Mouse (Mus musculus) testis, adult 2 months (tissue): ENCODE measurements around the gene Dusp5. TPM values are rescaled to one million over a fixed set of nuclear protein-coding genes. Genes with fewer than 3 reads are reported as not detected.

ENCODE experiments used
- H3K27ac ChIP-seq: fragments of 200-500 bp; 2 replicates; pipeline ENCODE4 v1.5.1; 2012; ENCODE audit warnings: low read depth, low read length; ENCODE audit not compliant: control insufficient read depth, insufficient read depth
- H3K27me3 ChIP-seq: fragments of 200-500 bp; 2 replicates; pipeline ENCODE4 v1.6.1; 2012; ENCODE audit warnings: mild to moderate bottlenecking, low read length, moderate library complexity; ENCODE audit not compliant: control insufficient read depth, insufficient read depth
- H3K36me3 ChIP-seq: fragments of 200-500 bp; 2 replicates; pipeline ENCODE4 v1.6.1; 2012; ENCODE audit warnings: mild to moderate bottlenecking, low read length; ENCODE audit not compliant: control insufficient read depth, insufficient read depth
- H3K4me1 ChIP-seq: fragments of 200-500 bp; 2 replicates; pipeline ENCODE4 v1.6.1; 2012; ENCODE audit warnings: low read length; ENCODE audit not compliant: control insufficient read depth, insufficient read depth
- H3K4me3 ChIP-seq: fragments of 200-500 bp; 2 replicates; pipeline ENCODE4 v1.5.1; 2012; ENCODE audit warnings: low read depth, mild to moderate bottlenecking, low read length, moderate library complexity, mixed read lengths; ENCODE audit not compliant: control insufficient read depth
- CTCF ChIP-seq: fragments of 200-500 bp; IDR thresholded peaks from 2 replicates; pipeline ENCODE4 v1.5.1; 2012; ENCODE audit warnings: low read depth, mild to moderate bottlenecking, inconsistent platforms, low read length, moderate library complexity; ENCODE audit not compliant: control insufficient read depth, insufficient read depth, insufficient replicate concordance
- POLR2A ChIP-seq: fragments of 200-500 bp; IDR thresholded peaks from 2 replicates; pipeline ENCODE4 v1.6.1; 2012; ENCODE audit warnings: low read depth, mild to moderate bottlenecking, inconsistent platforms, low read length, moderate library complexity; ENCODE audit not compliant: control insufficient read depth
- polyA plus RNA-seq: library from polyadenylated mRNA; depleted of rRNA; stranded (reverse); fragments of >200 nt; gene quantifications from 2 replicates; pipeline ENCODE4 v1.2.3, GENCODE M21; 2012

Gene Dusp5
- polyA plus RNA-seq, 1 experiment = 6.7 TPM

GRCm38 (mm10) chr19:53501765-53502164 is 27.1 kb upstream of the Dusp5 start:
- no peaks in the 10 kb centered on the region for H3K27me3 ChIP-seq
- no peak overlapping the region for H3K27ac ChIP-seq
- TF ChIP-seq CTCF (no peak), POLR2A (no peak)
- no peaks in the 10 kb centered on the region for H3K36me3 ChIP-seq
- H3K4me1 ChIP-seq = peaks cover 6% of the 10 kb centered on the region
- H3K4me3 ChIP-seq = no peak overlapping the region

DNA sequence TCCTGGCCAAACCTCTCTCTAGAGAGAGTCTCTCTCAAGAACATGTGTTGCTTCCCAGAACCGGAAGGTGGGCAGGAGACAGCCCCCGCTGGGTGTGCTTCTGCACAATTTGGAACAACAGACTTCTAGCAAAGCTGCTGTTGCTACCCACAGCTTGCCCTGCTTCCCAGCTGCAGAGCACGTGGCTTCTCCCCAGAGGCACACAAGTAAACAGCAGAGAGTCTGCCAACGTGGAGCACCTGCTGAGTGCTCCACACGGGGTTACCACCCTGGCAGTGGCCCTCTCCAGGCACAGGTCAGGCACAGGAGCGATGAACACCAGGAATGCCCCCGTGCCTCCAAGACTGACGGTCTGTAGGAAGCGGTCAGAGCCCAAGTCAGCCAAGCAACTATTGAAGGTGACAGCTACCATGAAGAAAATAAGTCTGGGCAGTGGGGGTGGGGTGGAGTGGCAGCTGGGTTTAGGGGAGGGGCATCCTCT is 26.0 kb upstream of the Dusp5 start:
- H3K4me1 ChIP-seq = peaks cover 6% of the 10 kb centered on the region
- TF ChIP-seq POLR2A = no peak
- TF ChIP-seq CTCF = no peak
- H3K4me3 ChIP-seq = no peak overlapping the region
- no peaks in the 10 kb centered on the region for H3K27me3 ChIP-seq
- H3K36me3 ChIP-seq = no peaks in the 10 kb centered on the region
- H3K27ac ChIP-seq = no peak overlapping the region

DNA sequence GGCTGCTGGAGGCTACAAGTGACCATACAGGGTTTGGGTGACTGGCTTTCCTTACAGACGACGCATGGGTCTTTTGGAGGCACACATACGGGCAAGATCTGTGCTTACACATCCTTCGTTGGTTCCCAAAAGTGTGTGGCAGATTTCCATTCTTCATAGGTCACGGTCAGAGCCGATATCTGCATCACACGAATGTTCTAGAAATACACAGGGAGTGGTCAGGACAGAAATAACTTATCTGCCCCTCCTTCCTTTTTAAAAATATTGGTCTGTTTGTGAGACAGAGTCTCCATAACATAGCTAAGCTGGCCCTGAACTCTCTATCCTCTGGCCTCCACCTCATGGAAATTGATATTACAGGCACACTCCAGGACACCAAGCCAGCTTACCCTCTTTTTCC is 24.7 kb upstream of the Dusp5 start:
- Histone ChIP-seq H3K27ac (no peak overlapping the region), H3K27me3 (no peaks in the 10 kb centered on the region), H3K36me3 (no peaks in the 10 kb centered on the region), H3K4me3 (no peak overlapping the region), H3K4me1 (peaks cover 6% of the 10 kb centered on the region)
- no peak for TF ChIP-seq POLR2A
- no peak for TF ChIP-seq CTCF

- H3K36me3 ChIP-seq = no peaks in the 10 kb centered on the region
- TF ChIP-seq POLR2A (no peak), CTCF (no peak)
- H3K4me1 ChIP-seq = no peaks in the 10 kb centered on the region; the same call in 1 of the 2 replicates
- no peak overlapping the region for H3K4me3 ChIP-seq
- H3K27ac ChIP-seq = no peak overlapping the region
- no peaks in the 10 kb centered on the region for H3K27me3 ChIP-seq
Observed at GRCm38 (mm10) chr19:53505728-53506127, 23.2 kb upstream of the Dusp5 start.

- H3K27me3 ChIP-seq = no peaks in the 10 kb centered on the region
- H3K4me3 ChIP-seq = no peak overlapping the region
- no peak overlapping the region for H3K27ac ChIP-seq
- TF ChIP-seq CTCF (no peak), POLR2A (no peak)
- H3K36me3 ChIP-seq = no peaks in the 10 kb centered on the region
- H3K4me1 ChIP-seq = no peaks in the 10 kb centered on the region; the same call in 1 of the 2 replicates
Observed at GRCm38 (mm10) chr19:53507497-53507896, 21.4 kb upstream of the Dusp5 start.

DNA sequence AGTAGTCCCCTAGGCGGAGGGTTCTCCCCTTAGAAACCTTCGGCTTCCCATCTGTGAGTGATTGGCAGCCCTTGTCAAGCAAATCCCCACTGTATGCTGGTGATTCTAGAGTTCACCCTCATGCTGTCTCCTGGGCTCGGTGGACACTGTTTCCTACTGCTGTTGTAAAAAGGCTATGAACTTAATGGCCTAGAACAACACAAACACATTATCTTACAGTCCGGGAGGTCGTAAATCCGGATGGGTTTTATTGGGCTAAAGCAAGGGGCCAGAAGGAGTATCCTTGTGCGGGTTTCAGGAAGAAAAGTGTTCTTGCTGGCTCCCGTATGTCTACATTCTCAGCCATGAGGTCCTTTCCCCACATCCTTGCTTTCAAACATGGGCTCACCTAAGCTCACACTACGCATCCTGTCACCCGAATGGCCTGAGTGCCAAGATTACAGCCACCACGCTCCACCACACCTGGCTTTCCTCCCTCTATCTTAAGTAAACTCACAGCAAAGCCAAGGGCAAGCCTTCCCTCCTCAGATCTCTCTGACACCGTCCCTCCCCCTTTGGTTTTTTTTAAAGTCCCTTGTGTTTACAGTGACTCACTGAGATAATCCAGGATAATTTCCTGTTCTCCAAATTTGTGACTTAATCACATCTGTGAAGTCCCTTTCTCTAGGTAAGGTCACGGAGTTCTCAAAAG is 17.5 kb upstream of the Dusp5 start:
- Histone ChIP-seq H3K4me1 (no peaks in the 10 kb centered on the region), H3K27me3 (no peaks in the 10 kb centered on the region), H3K4me3 (no peak overlapping the region), H3K36me3 (no peaks in the 10 kb centered on the region), H3K27ac (no peak overlapping the region)
- TF ChIP-seq CTCF = no peak
- no peak for TF ChIP-seq POLR2A

DNA sequence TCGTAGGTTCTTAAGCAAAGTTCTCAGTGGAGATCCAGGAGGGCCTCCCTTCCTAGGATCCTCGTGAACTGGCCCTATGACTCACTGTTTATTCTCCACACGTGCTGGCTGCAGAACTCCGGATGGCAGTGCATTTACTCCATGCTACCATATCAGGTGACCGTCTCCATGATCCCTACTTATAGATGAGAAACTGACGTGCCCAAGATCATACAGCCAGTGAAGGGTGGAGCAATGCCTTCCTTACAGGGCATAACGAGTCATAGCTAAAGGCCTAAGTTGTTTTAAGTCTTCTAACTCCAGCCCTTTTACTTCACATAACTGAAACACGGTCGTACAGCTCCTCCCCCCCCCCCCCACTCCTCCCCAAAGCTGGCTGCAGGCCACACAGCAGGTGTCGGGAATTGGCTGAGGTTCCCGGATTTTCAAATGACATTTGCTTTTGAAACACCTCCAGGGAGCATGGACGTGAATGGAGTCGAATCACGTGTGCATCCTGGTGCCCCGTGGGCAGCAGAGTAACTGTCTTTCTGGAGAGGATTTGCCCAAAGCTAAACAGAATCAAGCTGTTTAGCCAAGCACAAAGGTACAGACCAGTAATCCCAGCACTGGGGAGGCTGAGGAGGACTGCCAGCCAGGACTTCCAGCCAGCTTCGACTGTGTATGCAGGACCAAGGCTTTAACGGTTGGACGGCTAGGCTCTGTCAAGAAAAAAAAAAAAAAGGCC is 11.4 kb upstream of the Dusp5 start:
- H3K4me3 ChIP-seq = no peak overlapping the region
- H3K27ac ChIP-seq = no peak overlapping the region
- peaks cover 3% of the 10 kb centered on the region for H3K4me1 ChIP-seq
- TF ChIP-seq CTCF (no peak), POLR2A (no peak)
- no peaks in the 10 kb centered on the region for H3K36me3 ChIP-seq
- H3K27me3 ChIP-seq = no peaks in the 10 kb centered on the region
